Mouse (Mus musculus) v-Abl transformed pro-B cells (cell line): ENCODE data around the gene Tnfaip2.

Source experiments
- in situ Hi-C, 2 experiments: fragments of 400-800 bp; cut with MboI; formaldehyde crosslinking; loops; one replicate each; pipeline ENCODE4 v1.15.1; 2025; ENCODE audit not compliant: unreplicated experiment in 2 of 2

Tnfaip2 gene

DNA sequence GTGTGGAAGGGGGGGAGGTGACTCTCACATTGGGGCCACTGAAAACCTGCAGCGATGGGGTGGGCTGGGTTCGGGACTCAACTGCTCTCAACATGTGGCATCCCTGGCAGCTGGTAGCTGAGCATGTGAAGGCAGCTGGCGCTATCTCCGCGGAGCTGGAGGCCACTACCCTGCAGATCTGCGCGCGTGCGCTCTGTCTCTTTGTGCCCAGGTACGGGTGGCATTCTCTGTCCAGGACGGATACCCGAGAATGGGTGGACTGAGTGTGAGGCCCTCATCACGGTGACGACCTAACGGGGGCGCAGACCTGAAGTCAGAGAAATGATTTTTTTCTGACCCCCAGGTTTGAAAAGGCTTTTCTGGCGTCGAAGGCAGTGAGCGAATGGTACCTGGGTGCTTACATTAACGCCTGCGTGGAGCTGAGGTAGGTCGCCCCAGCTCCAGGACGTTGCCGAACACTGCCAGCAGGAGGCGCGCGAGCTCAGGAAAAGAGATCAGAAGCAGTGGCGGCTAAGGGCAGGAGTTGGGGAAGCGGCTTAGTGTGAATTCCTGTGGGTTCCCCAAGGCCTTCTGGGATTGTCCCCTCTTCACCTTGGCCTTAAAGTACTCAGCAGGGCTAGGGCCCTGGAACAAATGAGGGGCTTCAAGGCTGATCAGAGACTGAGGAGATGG lies 16.3 kb upstream of the Tnfaip2 start:
- in situ Hi-C loops = loop anchor here (5.0 to 10.0 kb wide), 3 partner anchors 36 to 219 kb away; no protein-coding TSS in a partner anchor

DNA sequence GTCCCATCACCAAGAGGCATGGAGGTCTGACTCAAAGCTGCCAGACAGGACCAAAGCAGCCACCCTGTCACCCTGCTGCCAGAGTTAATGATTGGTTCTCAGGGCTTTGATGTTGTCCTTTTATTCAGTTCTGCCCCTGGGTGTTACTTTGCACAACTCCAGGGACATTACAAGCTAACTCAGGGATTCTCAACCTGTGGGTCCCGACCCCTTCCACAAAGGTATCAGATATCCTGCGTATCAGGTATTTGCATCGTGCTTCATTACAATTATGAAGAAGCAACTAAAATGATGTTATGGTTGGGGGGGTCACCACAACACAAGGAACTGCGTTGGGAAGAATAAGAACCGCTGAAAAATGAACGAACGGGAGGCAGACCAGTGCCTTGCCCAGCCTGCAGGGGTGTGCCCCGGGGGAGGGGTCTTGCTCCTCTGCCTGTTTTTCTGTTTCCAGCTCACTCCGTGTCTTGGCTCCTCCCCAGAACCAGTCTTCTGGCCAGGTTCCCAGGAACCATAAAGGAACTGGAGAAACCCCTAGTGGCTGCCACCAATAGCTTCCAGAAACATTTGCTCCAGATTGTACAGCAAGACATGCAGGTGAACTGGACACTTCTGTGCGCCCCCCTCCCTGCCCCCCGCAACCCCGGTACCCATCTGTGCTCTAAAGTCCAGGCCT lies 14.7 kb upstream of the Tnfaip2 start:
- in situ Hi-C loops = loop anchor here (5.0 to 10.0 kb wide), 3 partner anchors 35 to 217 kb away; no protein-coding TSS in a partner anchor

DNA sequence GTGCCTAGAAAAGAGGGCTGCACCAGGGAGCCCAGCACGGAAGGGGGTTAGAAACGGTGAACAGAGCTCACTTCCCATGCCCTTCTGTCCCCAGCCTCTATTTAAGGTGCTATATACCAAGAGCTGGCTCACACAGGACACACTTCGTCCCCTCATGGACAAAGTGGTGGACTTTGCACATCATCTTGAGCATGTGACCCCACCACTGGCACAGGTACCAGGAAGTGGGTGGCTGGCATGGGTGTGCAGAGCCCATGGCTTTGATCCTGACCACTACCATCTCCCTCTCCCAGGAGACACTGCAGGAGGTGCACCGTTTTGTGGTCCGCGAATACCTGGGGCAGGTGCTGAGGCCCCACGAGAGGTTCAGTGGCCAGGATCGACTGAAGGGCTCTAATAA lies 13.9 kb upstream of the Tnfaip2 start:
- in situ Hi-C loops = loop anchor here (5.0 to 10.0 kb wide), 3 partner anchors 34 to 216 kb away; no protein-coding TSS in a partner anchor

DNA sequence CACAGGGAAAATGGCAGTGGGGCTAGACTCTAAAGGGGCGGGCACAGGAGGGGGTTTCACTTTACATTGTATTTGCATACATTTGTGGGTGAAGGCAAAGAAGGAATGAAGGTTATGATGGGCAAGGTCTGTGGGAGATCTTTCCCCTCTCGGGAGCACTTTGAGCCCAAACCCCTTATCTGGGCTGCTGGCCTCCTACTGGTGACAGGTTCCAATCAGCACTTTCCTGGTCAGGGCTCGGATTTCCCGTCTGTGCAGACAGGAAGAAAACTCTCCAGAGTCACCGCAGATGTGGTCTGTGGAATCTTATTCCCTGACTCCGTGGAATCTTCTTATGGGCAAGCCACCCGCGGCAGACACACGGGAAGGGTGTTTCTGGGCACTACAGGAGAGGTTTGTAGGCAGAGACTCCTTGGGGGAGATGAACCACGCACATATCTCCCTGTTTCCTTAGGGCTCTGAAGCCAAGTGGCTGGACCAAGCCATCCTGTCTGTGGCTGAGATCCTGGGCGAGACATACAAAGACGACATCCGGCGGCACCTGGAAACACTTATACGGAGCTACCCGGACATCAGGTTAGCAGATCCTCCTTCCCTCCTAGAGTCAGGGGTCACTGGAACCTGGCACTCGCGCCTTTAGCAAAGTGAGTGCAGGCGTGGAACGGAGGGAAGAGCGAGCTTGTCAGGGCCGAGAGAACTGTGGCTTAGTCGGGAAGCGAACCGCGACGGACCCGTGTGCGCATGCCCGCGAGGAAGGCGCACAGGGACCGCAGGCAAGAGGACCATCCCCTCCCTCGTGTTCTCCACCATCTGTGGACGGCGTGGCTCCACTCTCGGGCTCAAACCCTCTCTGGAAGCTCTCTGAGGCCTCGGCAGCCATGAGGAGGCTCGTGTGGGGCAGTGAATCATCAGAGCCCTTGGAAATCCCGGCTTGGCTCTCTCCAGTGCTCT lies 13.0 kb upstream of the Tnfaip2 start:
- in situ Hi-C loops = loop anchor here (5.0 to 10.0 kb wide), 3 partner anchors 33 to 216 kb away; no protein-coding TSS in a partner anchor

DNA sequence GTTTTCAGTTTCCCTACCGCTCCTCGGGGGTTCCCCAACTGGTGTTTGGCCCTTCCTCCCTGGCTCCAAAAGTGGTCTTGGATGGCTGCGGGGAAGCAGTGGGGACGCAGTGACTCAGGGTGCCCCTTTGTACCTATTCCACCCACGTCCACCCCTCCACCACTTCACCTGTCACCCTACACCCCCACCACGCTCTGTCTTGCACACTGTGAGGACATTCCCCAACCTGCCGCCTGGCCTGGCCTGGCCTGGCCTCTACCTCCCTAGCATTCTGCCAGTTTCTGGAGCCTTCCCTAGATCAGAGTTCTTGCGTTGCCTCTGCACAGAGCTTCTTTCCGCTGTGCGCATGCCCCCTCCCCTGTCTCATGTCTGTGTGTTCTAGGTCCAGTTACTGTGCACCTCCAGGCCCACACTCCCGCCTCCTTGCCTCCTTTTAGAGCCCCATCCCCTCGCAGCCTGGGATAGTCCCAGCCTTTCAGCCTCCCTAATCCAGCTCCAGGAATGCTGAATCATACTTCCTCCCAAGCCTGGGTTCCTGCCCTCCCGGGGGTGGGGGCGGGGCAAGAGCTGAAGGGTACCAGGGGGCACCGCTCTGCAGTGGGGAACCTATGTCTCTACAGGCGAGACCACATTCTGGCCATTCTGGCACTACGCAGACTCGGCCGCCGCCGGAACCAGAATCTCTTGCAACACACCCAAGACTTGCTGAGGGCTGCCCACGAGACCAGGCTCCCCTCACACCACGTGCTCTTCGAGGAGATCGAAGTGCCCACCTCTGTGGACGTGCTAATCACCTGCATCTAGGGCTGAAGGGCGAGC lies 12.0 kb upstream of the Tnfaip2 start:
- in situ Hi-C loops = no loop called here

DNA sequence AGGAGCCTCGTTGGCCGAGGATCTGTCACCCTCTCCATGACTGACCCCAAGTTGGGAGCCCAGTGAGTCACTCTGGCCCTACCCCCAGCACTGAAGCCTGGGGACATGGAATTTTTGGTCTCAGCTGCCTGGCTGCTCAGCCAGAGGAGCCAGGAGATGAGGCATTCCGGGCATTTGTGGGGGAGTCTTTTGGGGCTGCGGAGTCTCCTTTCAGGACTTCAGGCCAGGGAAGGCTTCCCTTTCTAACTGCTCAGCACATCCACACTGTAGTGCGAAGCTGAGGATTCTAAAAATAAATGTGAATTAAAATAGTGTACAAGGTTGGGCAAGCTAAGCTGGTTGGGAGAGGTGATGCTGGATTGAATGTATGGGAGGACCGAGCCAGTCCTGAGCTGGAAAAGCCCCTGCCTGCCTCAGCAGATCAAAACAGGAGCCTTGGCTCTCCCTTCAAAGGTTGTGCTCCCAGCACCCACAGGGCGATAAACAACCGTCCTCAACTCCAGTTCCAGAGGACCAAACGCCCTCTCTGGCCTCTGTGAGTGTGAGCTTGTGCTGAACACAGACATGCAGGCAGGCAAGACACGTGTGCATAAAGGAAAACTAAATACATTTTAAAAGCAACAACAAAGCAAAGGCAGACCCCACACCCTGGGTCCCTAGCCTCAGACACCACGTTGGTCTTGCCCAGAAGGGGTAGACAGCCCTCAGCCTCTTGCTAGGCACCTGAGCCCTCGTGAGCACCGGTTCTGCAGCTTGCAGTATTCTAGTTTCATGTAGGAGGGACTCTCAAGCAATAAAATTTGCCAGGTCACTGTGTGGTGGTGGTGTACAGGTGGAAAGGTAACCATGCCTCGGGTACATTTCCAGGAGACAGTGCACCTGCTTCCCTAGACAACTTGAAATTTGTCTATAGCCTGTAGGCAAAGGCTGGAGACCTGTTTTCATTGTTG lies 11.1 kb upstream of the Tnfaip2 start:
- in situ Hi-C loops = no loop called here

DNA sequence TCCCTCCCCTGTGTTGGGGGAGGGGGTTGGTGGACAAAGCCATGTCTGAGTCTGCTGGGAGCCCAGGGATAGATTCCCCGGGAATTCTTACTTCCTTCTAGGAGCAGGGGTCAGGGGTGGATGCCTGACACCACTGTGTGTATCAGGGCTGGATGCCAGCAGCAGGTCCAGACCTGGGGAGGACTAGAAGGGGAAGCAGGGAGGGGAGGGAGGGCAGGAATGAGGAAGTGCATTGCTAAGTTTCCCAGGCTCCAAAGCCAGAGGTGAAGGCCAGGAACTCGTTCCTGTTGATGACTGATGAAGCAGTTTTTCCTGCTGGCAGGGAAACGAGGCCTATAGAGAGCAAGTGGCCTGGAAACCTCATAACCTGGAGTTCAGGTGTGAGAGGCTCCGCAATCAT lies 10.2 kb upstream of the Tnfaip2 start:
- in situ Hi-C loops = no loop called here

DNA sequence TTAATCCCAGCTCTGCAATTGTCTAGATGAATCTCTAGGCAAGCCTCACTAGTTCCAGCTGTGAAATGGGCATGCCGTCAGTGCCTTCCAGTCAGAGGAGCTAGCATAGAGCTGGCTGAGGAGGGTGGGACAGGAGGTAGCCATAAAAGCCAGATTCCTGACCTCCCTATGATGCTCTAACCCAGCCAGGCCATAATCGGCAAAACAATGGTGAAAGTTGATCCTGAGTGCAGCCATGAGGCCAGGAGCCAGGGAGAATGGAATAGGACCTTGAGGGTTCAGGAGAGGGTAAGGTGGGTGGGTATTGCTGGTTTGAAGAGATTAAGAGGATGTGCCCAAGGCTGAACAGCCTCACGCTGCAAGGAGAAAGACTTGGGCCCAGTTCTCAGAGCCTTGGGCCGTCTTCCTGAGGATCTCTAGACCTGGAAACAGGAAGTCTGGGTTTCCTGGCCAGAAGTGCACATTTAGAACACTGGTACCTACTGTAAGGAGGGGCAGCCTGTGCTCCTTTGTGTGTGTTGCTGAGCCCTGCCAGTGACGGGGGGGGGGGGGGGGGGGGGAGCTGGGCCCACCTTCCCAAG lies 9.4 kb upstream of the Tnfaip2 start:
- in situ Hi-C loops = no loop called here

DNA sequence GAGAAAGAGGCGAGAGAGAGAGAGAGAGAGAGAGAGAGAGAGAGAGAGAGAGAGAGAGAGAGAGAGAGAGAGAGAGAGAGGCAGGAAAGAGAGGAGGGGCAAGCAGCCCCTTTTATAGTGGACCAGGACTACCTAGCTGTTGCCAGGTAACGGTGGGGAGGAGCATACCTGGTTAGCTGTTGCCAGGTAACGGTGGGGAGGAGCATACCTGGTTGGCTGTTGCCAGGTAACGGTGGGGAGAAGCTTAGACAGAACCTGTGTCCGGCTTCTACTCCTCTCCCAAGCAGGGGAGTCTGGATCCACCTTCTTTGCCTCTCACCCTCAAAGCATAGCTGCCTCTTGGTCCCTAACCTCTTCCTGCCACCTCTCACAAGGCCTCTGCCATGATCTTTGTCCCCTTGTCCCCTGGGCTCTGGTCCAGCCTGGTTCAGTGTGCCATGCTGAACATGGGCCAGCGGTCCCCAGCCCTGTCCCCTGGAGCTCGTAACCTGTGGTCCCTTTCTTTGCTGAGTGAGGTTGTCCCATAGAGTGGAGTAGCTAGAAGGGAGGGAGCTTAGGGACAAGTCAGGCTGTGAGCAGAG lies 8.0 kb upstream of the Tnfaip2 start:
- in situ Hi-C loops = no loop called here

DNA sequence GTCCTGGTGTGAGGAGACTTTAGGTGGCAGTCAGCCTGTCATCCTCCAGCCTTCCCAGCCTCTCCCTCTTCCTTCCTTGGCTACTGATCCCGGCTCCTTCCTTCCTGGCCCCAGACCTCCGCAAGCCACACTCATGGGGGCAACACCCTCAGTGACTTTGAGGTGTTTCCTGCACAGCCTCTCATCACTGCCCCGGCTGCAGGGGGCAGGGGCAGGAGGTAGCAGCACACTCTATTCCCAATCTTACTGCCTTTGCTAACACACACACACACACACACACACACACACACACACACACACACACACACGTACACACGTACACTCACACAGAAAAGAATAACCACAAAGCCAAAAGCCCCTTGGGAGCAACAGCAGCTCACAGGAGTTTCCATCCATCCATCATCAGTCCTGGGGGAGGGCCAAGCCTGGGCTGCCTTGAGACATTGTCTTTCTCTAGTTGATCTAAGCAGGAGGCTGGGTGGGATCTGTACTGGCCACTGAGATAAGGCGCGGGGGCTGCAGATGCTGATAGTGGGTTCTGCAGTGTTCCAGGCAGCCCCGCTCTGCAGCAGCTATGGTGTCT lies 7.4 kb upstream of the Tnfaip2 start:
- in situ Hi-C loops = no loop called here

DNA sequence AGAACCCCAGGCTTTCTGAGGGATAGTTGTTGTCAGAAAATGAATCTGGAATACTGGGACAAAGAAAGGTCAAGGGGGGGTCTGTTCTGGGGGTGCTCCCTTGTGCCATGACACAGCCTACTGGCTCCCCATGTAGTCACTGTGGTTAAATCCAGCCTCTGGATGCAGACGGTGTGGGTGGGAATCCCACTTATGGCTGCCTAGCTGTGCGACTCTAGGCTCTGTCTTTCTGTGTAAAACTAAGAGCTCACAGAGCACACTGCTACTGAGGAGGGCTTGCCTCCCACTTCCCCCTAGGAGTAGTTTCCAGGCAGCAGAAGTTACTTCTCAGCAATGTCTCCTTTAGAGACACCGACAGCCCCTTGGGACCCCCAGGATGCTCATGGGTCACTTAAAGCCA lies 6.1 kb upstream of the Tnfaip2 start:
- in situ Hi-C loops = no loop called here

DNA sequence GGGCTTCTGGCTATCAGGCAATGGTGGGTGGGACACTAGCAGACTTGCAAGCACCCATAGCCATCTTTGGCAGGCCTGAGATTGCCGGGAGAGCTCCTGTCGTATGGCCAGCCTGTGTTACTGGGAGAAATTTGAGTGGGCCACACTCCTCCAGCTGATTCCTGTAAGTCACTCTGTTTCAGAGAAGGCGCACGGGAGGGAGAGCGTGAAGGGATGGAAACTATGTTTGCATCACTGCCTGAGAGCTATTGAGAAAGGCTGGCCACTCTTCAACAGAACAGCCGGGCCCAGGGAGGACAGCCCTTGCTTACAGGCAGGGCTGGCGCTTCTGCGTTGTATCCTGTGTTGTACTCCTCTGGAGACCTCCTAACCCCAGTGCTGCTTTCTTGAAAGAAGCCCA lies 5.6 kb upstream of the Tnfaip2 start:
- in situ Hi-C loops = no loop called here

DNA sequence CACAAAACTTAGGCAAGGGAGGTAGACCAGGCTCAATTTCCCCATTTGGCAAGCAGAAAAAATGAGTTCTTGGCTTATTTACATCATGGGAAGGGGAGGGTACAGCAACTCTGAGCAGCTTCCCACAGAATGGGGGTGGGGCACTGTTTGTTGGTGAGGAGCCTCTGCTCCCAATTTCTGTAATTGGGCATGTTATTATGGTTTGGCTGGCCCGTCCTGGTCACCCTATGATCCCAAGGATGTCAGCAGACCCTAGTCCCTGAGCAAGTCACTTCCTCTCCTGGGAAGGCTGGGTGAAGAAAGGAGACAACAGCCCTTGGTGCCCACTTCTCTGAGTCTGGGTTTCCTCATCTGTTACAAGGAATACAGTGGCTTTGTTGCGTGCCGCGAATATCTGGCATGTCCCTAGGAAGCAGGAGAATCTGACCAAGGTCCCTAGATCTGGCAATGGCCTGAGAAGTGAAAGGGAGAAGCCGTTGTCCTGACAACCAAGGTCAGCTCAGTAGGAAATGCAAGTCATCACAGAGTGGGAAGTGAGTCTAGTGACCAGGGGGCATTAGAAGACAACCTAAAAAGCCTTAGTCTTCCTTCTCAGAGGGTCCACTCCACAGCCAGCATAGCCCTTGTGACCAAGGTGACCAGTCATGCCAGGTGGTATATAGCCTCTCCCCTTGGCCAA lies 4.9 kb upstream of the Tnfaip2 start:
- in situ Hi-C loops = no loop called here

DNA sequence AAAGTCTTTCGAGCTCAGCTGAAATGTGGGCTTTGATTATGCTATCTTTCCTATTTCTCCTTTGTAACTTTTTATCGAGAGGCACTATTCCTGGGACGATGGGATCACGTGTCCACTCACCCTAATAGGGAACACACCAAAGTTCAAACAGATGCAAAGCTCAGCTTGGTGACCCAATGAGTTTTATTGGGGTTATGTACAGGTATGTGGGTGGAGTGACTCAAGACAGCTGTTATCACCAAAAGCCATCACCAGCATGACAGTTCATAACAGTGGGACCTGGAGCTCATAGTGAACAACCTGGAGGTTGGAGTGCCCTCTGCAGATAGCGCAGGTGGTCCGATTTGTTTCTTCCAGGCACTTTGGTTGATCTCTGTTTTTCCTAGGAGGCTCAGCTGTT lies 3.4 kb upstream of the Tnfaip2 start:
- in situ Hi-C loops = no loop called here

DNA sequence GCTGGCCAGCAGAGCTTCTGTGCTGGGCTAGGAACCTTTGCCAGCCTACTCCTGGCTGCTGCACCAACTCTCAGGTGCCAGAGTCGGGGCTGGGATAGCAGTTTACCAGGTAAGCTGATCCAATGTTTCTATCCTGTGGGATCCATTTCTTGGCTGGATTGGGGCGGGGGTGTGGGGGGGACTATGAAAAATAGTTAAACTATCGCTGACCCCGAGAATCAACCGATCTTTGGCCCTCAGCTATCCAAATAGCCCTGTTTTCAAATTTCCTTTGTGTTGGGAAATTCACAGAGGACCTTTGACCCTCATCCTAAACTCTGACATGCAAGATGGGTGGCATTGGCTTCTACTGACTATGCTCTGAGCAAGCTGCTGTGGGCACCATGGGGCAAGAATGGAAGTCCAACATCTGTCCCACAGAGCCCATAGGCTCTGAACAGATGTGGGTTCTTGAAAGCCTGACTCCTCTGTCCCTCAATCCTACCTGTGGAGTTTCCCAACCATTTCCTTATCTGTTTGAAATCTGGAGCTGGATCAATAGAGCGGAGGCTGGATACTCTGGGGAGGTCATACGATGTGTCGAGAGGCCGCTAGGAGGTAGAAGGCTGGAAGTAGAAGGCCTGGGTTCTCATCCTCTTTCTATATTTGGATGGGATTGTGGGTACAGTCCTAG lies 1.4 kb upstream of the Tnfaip2 start:
- in situ Hi-C loops = no loop called here

DNA sequence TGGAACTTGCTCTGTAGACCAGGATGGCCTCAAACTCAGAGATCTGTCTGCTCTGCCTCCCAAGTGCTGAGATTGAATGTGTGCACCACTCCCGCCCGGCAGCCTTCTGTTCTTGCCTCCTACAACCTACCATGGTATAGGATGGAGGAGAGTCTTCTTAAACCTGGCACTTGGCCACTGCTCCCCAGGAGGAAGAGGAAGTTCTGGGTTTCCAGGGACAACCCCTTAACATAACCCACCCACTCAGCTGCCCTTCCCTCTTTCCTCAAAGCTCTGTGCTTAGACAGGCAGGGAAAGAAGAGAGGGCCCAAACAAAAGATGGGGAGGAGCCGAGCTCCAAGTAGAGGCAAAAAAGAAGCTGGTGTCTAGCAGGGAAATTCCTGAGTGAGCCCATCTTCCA lies 746 bp upstream of the Tnfaip2 start:
- in situ Hi-C loops = no loop called here
